21 mouse cellular contexts compared by ENCODE assay signal in genomic region chr15:62171167-62171566, GRCm38 (mm10).
DNase-seq lines count a peak whose midpoint lies in the region; ATAC-seq and TF ChIP-seq lines count a peak whose summit lies in the region.
"Had no signal": no experiment of that assay in that cellular context is flagged by ENCODE, and none has a peak within 500 bp of the region (broad histone marks: within the 10 kb centered on the region; RNA-seq: fewer than 3 reads in every experiment).

No protein-coding gene starts in this region.

- peaks cover 40% of the 10 kb centered on the region for H3K79me2 ChIP-seq in MEL (ENCODE audit: control insufficient read depth, insufficient read depth, low read length, poor library complexity)

- H3K4me2 ChIP-seq in liver, embryonic 13.5 days: no peak overlapping the region
- H3K4me2 ChIP-seq: embryonic facial prominence, embryonic 12.5 days; forebrain, embryonic 12.5 days; heart, embryonic 12.5 days; hindbrain, embryonic 14.5 days had no signal

- H3K27me3 ChIP-seq in MEL (ENCODE audit: control insufficient read depth in 1 of 2, insufficient read depth in 2 of 2, low read length in 2 of 2): no peaks in the 10 kb centered on the region
- H3K27me3 ChIP-seq in liver, embryonic 13.5 days: no peaks in the 10 kb centered on the region
- H3K27me3 ChIP-seq: embryonic facial prominence, embryonic 12.5 days; forebrain, embryonic 12.5 days; heart, embryonic 12.5 days; Patski had no signal

- 8% methylated on average over 2 of the region's 2 CpGs for whole genome bisulfite sequencing in liver, embryonic 13.5 days (ENCODE audit: insufficient replicate concordance)

- TF ChIP-seq EP300 in MEL (IDR thresholded peaks at IDR 0.05; ENCODE audit: low read depth in 1 of 2, low read length in 2 of 2): no peak; a peak in 1 of 4 replicates

- H3K9me3 ChIP-seq in MEL (replicated peaks; ENCODE audit: insufficient read depth, low read length): no peaks in the 10 kb centered on the region
- no peaks in the 10 kb centered on the region for H3K9me3 ChIP-seq in liver, embryonic 13.5 days (replicated peaks)
- H3K9me3 ChIP-seq: embryonic facial prominence, embryonic 12.5 days; forebrain, embryonic 12.5 days; G1E; heart, embryonic 12.5 days; hindbrain, embryonic 10.5 days had no signal

- peak overlapping the region; percentile 30; the same call in 1 of the 2 replicates for H3K27ac ChIP-seq in MEL (ENCODE audit: control insufficient read depth, low read depth, low read length)
- peak overlapping the region; percentile 41 for H3K27ac ChIP-seq in liver, embryonic 13.5 days
- H3K27ac ChIP-seq: embryonic facial prominence, embryonic 12.5 days; forebrain, embryonic 12.5 days; heart, adult 2 months; hindbrain, embryonic 10.5 days; hindbrain, embryonic 14.5 days had no signal

- no peak for TF ChIP-seq CTCF in MEL (IDR thresholded peaks at IDR 0.05 in 2 of 3, conservative IDR thresholded peaks at IDR 0.05 in 1 of 3; ENCODE audit: control insufficient read depth in 1 of 3, insufficient read depth in 1 of 3, low read depth in 2 of 3, low read length in 3 of 3, poor library complexity in 1 of 3, severe bottlenecking in 1 of 3)

- H3K4me1 ChIP-seq in MEL (ENCODE audit: control insufficient read depth in 1 of 2, insufficient read depth in 2 of 2, low read length in 2 of 2): peaks cover 16 to 33% of the 10 kb centered on the region in 2 experiments
- peaks cover 62% of the 10 kb centered on the region for H3K4me1 ChIP-seq in liver, embryonic 13.5 days (replicated peaks)
- H3K4me1 ChIP-seq: embryonic facial prominence, embryonic 12.5 days; forebrain, embryonic 12.5 days had no signal

- no peak for TF ChIP-seq RAD21 in MEL (IDR thresholded peaks at IDR 0.05; ENCODE audit: low read depth, low read length)

- DNase-seq in MEL (ENCODE audit: low read depth, low spot score): peak; percentile 74
- peak; percentile 68 for DNase-seq in R1 (ENCODE audit: low read depth, low spot score)
- no peak for DNase-seq in liver, embryonic 13.5 days
- DNase-seq in testis, postnatal 14 days (ENCODE audit: low spot score): no peak
- DNase-seq in kidney, postnatal 14 days: no peak
- no peak for DNase-seq in retina, embryonic 14.5 days (ENCODE audit: low spot score)
- DNase-seq: adrenal gland, adult 2 months; adrenal gland, postnatal 36 days; cerebellum, adult 11 months; cerebellum, adult 8-10 months; cerebellum, postnatal 14 days; gastrocnemius, postnatal 10 days; heart, adult 2 months had no signal

- peak; percentile 30; the same call in 1 of the 2 replicates for ATAC-seq in liver, embryonic 13.5 days (ENCODE audit: low read depth)
- ATAC-seq: forebrain, embryonic 16.5 days; Patski had no signal

- no peak for TF ChIP-seq POLR2A in MEL (IDR thresholded peaks at IDR 0.05; ENCODE audit: control insufficient read depth in 1 of 2, insufficient read depth in 1 of 2, low read depth in 1 of 2, low read length in 2 of 2, poor library complexity in 1 of 2)

- no peak overlapping the region for H3K4me3 ChIP-seq in MEL (ENCODE audit: control insufficient read depth in 1 of 2, insufficient read depth in 1 of 2, low read depth in 2 of 2, low read length in 2 of 2)
- H3K4me3 ChIP-seq in liver, embryonic 13.5 days (replicated peaks): no peak overlapping the region
- H3K4me3 ChIP-seq: embryonic facial prominence, embryonic 12.5 days; forebrain, embryonic 12.5 days; heart, adult 2 months; heart, embryonic 12.5 days; hindbrain, embryonic 10.5 days had no signal

- H3K9ac ChIP-seq in MEL (ENCODE audit: control insufficient read depth, low read depth, low read length, poor library complexity, severe bottlenecking): no peak overlapping the region
- no peak overlapping the region for H3K9ac ChIP-seq in liver, embryonic 13.5 days
- H3K9ac ChIP-seq: embryonic facial prominence, embryonic 12.5 days; forebrain, embryonic 12.5 days; heart, embryonic 12.5 days; hindbrain, embryonic 14.5 days had no signal

- peaks cover 11 to 35% of the 10 kb centered on the region in 2 experiments for H3K36me3 ChIP-seq in MEL (ENCODE audit: control insufficient read depth in 1 of 2, insufficient read depth in 2 of 2, low read length in 2 of 2)
- peaks cover 1% of the 10 kb centered on the region; the same call in 1 of the 2 replicates for H3K36me3 ChIP-seq in liver, embryonic 13.5 days
- H3K36me3 ChIP-seq: embryonic facial prominence, embryonic 12.5 days; forebrain, embryonic 12.5 days; heart, embryonic 12.5 days; hindbrain, embryonic 10.5 days had no signal

TF ChIP-seq in MEL, 35 proteins besides CTCF, POLR2A, EP300 and RAD21:
- TF ChIP-seq TBP (IDR thresholded peaks at IDR 0.05; ENCODE audit: low read depth, low read length) (no peak), TAL1 (IDR thresholded peaks at IDR 0.05; ENCODE audit: low read length) (peak; percentile 26; the same call in 1 of the 2 replicates), GATA1 (IDR thresholded peaks at IDR 0.05; ENCODE audit: low read depth, low read length) (peak; percentile 66), ZKSCAN1 (IDR thresholded peaks at IDR 0.05; ENCODE audit: low read depth, low read length) (no peak), SIN3A (IDR thresholded peaks at IDR 0.05; ENCODE audit: low read length) (peak; percentile 17; the same call in 1 of the 2 replicates), USF1 (IDR thresholded peaks at IDR 0.05; ENCODE audit: low read depth, low read length) (no peak), KAT2A (conservative IDR thresholded peaks at IDR 0.05; ENCODE audit: low read depth, low read length) (no peak), ETS1 (IDR thresholded peaks at IDR 0.05; ENCODE audit: low read depth, low read length) (peak; percentile 43; the same call in 1 of the 2 replicates)

Comparison
In these comparisons a context has a peak if more than half of its experiments do, and no peak if none do; other contexts are left out.
1. DNase-seq: peak in MEL (single experiment) and R1 (single experiment); none in liver, embryonic 13.5 days (single experiment), testis, postnatal 14 days (single experiment), kidney, postnatal 14 days (single experiment) and retina, embryonic 14.5 days (single experiment).